Mouse (Mus musculus) heart, postnatal 14 days (tissue): ENCODE data around the gene Pcgf5. TPM values are rescaled to one million over a fixed set of nuclear protein-coding genes. Genes with fewer than 3 reads are reported as not detected.
"Not testable (repeated sequence)": the region's sequence is repeated elsewhere in the genome, so short reads cannot be mapped to it uniquely, and the experiment has no call there.

Experiments used
- DNase-seq, 2 experiments: peaks; one replicate each; pipeline ENCODE4 v3.0.0; 2021 to 2022
- intact Hi-C: fragments of 180-260 bp; cut with DNase I; formaldehyde crosslinking; loops from one replicate; pipeline ENCODE4 v1.15.1; 2025
- total RNA-seq, 2 experiments: library from RNA; stranded (reverse); gene quantifications; 2 replicates each; pipeline ENCODE4 v1.2.3; 2021

Gene Pcgf5
- total RNA-seq, 2 experiments from 2014 or later, result 53.2 to 61.5 TPM

GRCm38 (mm10) chr19:36378511-36379232, 30.6 kb downstream of the Pcgf5 start:
- DNase-seq, result no peak
- intact Hi-C loops, result no loop called here

GRCm38 (mm10) chr19:36382901-36383300, 34.8 kb downstream of the Pcgf5 start:
- no peak for DNase-seq
- intact Hi-C loops, result no loop called here

DNA sequence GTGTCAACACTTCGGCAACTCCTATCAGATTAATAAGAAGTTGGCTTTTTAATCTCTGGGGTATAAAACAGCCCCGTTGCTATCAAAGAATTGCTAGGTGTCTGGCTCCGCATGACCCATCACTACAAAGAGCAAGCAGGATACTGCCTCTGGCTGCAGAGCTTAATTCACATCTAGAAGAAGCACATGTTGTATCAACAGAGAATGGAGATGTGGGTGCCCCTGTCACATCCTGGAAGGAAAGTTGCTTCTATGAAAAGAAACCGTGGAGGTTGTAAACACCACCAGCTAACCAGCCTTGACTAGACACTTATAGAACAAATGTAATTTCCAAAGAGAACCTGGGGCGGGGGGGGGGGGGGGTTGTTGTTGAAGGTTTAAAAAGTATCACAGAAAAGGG, 35.9 kb downstream of the Pcgf5 start:
- intact Hi-C loops, result no loop called here
- no peak for DNase-seq

GRCm38 (mm10) chr19:36384426-36384825, 36.3 kb downstream of the Pcgf5 start:
- DNase-seq, result no peak
- intact Hi-C loops, result no loop called here

DNA sequence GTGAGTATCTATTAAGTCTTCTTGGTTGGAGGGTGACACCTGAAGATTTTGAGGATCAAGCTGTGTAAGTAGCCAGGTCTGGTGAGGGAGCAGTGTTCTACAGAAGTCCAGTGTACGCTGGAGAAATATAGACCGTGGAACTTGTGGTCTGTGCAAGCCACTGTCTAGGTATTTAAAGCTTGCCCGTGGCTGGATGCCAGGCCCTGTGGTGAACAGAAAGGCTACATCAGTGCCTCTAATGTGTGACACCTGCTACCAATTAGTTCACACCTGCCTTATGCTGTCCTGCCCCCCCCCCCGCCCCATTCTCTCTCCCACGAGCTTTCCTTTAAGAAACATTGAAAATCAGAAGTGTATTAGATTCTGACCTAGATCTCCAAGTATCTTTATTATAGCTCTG, 40.4 kb downstream of the Pcgf5 start:
- intact Hi-C loops, result no loop called here
- peak in 1 of 2 experiments; percentile 9 for DNase-seq

DNA sequence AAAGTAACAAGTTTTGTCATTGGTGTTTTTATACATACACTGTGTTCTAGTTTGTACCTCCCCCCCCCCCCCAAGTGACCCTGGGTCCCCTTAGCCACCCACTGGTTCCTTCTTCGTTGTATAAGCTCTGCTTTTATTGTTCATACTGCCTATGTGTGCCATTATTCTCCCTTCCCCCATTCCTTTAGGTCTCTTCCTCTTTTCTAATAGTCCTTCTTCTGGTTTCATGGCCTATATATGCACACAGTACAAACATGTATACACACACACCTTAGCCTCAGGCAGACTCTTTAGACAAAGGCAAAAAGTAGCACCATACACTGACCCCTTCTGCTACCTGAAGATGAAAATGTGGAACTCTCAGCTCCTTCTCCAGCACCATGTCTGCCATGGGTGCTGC, 42.6 kb downstream of the Pcgf5 start:
- intact Hi-C loops, result no loop called here
- DNase-seq, result no peak

DNA sequence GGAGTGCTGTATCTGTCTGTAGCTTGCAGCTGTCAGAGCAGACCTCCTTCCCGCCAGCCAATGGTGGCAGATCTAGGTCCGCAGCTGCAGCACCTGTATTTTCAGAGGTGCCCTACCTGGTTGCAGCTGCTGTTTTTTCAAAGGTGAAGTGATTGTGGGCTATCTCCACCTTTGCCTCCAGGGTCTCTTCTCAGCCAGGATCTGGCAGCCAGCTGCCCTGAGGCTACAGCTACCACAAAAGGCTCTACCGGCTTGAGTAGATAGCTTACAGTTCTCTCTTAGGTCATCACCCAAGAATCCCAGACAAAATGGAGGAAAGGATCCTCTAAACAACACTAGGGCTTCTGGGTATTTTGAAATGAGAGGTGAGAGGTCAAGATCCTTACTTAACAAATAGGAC, 50.4 kb downstream of the Pcgf5 start:
- intact Hi-C loops, result no loop called here
- DNase-seq, result no peak

GRCm38 (mm10) chr19:36408352-36409100, 60.4 kb downstream of the Pcgf5 start:
- intact Hi-C loops, result no loop called here
- no peak for DNase-seq

GRCm38 (mm10) chr19:36409280-36409860, 61.3 kb downstream of the Pcgf5 start:
- intact Hi-C loops, result no loop called here

DNA sequence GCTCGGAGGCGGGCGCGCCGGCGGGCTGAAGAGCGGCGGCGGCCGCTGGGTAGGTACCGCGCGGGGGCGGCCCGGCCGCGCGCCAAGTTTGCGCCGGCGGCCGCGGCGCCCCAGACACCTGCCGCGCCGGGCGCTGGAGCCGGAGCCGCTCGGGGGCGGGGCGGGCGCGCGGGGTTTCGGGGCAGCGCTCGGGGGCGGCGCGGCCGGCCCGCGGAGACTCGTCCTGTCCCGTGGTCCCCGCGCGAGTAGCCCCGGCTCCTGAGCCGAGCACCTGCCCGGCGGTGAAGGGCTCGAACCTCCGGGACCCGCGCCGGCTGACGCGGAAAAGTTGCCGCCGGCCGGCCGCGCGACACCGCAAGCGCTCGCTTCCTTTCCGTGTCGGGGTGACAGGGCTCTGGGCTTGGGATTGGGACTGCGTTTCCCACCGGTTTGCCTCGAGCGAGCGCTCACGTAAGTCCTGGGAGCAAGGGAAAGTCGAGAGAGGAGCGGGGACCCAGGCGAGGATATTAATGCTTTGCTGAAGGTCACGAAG, 61.8 kb downstream of the Pcgf5 start:
- DNase-seq, result peak in 1 of 2 experiments; percentile 53
- intact Hi-C loops, result no loop called here

More at GRCm38 (mm10) chr19:36409280-36409860, 61.3 kb downstream of the Pcgf5 start:
- peak; percentile 98 for DNase-seq

- no peak for DNase-seq
- intact Hi-C loops, result no loop called here
Observed at GRCm38 (mm10) chr19:36419885-36420284, 71.8 kb downstream of the Pcgf5 start.

DNA sequence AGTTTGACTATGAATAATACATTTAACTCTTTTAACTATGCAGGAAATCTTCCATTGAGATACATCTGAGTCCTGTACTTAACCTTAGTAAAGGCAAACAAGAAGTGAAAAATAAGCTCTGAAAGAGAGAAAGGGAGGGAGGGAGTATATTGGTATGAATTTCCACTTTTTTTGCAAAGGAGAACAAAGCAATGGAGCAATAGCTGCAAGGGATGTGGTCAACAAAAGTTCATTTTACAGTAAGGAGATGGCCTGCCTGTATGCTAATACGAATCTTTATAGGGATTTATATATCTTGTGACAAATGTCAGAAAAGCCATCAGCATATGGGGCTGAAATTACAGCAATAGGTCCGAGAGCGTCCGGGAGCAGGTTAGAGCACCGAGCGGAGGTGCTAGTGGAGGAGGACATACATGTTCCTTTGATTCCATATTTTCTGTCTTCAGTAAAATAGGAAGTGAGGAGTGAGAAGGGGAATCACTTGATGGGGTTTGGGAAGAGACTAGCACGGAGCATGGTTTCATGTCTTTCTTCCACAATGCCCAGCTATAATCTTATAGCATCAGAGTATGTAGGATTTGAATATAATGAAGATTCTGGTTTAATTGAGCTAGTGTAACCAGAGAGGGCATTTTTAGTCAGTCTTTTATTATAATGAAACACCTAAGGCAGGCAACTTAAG, 79.2 kb downstream of the Pcgf5 start:
- DNase-seq, result no peak
- intact Hi-C loops, result no loop called here

DNA sequence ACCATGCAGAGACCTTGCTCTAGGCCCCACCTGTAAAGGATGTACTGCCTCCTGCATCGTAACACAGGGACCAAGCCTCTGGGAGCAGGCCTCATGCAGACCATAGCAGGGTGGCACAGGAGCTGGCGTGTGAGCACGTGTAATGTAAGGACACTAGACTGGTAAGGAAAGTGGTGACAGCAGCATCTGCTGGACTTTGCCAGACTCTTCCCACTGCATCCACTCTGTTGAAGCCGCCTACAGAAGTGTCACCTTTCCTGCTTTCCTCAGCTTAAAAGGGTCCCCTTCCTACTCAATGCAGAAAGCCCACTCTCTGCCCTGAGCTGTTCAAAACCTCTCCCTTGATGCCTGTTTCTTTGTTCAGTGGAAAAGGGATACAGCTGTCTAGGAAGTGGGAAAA, 80.0 kb downstream of the Pcgf5 start:
- intact Hi-C loops, result no loop called here
- DNase-seq, result no peak

- intact Hi-C loops, result no loop called here
- DNase-seq, result no peak
Observed at GRCm38 (mm10) chr19:36429354-36429753, 81.2 kb downstream of the Pcgf5 start.

- no peak for DNase-seq
- intact Hi-C loops, result no loop called here
Observed at GRCm38 (mm10) chr19:36433161-36433560, 85.1 kb downstream of the Pcgf5 start.

GRCm38 (mm10) chr19:36439894-36440714, 92.0 kb downstream of the Pcgf5 start:
- peak; percentile 55 to 72 for DNase-seq
- intact Hi-C loops, result loop anchor here (1.0 to 5.0 kb wide), 3 partner anchors 93 to 329 kb away; partner anchors contain the start of gene Pcgf5

- intact Hi-C loops, result loop anchor here (1.0 kb wide), 1 partner anchor 361 kb away; no protein-coding TSS in a partner anchor
- no peak for DNase-seq
Observed at GRCm38 (mm10) chr19:36450997-36451608, 103.0 kb downstream of the Pcgf5 start.

DNA sequence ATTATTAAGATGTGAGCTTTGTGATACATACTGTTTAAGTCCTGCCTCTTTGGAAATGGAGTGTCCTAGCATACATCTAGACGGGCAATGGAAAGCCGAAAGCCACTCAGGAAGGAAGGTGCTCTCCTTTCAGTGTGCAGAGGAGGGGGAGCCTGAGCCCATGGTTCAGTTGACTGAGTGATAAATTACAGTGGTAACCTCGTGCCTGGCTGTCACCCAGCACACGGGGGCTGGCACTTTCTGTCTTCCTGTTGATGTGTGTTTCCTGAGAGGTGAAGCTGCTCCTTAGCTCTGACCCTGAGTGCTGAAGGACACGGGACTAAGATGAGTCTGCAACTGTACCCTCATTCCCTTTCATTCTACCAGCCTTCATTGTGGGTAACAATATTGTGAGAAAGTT, 103.6 kb downstream of the Pcgf5 start:
- DNase-seq, result no peak
- intact Hi-C loops, result no loop called here

GRCm38 (mm10) chr19:36452210-36452609, 104.1 kb downstream of the Pcgf5 start:
- intact Hi-C loops, DNase-seq: not testable (repeated sequence)
